Mouse (Mus musculus): ENCODE data around the gene Vsig1. TPM values are rescaled to one million over a fixed set of nuclear protein-coding genes. Genes with fewer than 3 reads are reported as not detected.
A peak's percentile ranks its signal among the peaks of the same experiment; 100 is the strongest.

Vsig1 gene
- not detected for total RNA-seq (2021)
- long read RNA-seq, experiment 1: 0 reads
- long read RNA-seq, experiment 2: 0 reads

DNA sequence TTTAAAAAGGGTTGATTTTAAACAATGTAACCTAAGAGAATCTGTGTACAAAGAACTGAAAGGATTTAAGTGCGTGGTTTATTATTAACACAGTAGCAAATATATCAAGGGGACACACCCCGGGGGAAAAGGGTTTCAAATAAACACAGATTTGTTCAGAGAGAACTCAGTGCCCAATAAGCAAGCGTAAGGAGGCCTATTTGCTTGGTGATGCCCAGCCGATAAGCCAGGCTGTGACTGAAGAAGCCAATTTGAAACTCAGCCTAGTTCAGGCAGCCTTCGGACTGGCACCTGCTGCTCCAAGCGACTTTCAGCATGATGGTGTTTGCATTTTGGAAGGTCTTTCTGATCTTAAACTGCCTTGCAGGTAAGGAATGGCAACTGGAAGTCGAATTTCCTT is at the start of gene Vsig1:
Gene Vsig1, plus strand, starts transcription at position 249 of the 400 bp plus-strand sequence.
- H3K27ac ChIP-seq: no peak within 1 kb of the TSS
- TF ChIP-seq CTCF (IDR thresholded peaks at IDR 0.05): no peak
- intact Hi-C loops (cut with DNase I): no loop called here
- H3K4me3 ChIP-seq: no peak within 1 kb of the TSS
- DNase-seq: no peak

DNA sequence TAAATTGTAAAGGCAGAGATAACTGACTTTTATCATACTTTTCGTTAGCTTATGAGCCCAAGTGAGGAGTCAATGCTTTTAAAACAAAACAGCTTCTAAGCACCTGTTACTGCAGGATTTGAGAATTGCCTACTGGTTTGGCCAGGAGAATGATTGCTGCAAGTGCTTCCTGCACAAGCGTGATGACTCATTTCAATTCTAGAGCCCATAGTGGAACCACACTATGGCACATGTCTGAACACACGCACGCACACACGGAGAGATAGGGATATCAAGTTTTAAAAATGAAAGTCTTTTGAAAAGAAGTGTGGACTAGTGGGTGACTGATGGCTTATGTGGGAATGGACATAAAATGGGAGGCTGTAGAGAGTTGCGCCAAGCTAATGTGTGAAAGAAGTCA is 44.6 kb upstream of the Vsig1 start:
- intact Hi-C loops (cut with DNase I): no loop called here
- Histone ChIP-seq H3K4me3 (no peak overlapping the region), H3K27ac (no peak overlapping the region)
- no peak for DNase-seq
- no peak for TF ChIP-seq CTCF (IDR thresholded peaks at IDR 0.05)

DNA sequence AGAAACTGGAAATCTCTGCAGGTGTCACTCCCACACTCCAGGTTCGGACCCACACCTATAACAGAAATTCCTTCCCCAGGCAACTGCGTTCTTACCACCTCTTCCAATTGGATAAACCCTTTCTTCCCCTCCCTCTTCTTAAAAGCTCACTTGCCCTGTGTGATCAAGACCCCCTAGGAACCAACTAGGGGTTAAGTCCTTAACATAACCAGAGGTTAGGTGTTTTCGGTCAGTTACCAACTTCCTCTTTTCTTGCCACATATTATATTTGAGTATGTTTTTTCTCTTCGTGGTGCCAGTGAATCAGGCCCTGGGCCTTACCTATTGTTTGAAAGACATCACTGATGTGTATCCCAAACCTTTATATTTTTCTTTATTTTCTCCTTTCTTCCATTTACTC is 44.0 kb upstream of the Vsig1 start:
- TF ChIP-seq CTCF (IDR thresholded peaks at IDR 0.05): no peak
- intact Hi-C loops (cut with DNase I): no loop called here
- Histone ChIP-seq H3K27ac (no peak overlapping the region), H3K4me3 (no peak overlapping the region)
- DNase-seq: no peak

DNA sequence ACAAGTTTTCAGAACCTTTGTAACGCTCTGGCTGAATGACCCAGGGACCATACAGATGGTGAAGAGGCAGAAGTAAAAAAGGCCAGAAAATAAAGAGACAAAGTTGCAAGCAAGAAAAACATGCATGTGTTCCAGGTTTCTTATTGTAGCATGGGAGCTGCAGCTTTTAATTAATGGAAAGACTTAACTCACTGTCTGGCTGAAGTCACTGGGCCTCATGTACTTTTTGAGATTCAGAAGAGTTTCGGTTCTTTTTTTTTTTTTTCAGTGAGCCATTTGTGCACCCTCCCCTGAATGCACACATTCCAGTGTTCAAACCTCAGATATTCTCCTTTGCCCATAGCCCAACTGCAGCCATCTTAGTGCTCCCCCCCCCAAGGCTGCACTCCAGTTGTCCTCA is 20.2 kb upstream of the Vsig1 start:
- TF ChIP-seq CTCF (IDR thresholded peaks at IDR 0.05): no peak

DNA sequence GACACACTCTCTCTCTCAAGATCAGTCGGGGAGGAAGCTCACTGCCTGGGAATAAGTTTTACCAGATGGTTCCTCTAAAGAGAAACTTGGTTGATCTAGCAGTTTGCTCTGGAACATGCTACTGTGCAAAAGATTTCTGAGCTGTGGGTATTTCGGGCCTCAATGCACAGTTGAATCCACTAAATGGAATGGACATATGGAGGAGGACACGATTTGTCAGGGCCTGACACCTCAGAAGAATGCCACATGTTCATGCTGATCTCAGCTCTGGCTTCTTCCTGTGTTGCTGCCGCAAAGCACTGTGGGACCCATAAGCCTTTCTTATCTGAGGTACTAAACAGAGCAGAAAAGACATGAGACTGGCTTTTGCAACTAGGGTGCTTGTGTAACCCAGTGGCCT is 15.6 kb upstream of the Vsig1 start:
- no peak overlapping the region for H3K27ac ChIP-seq
- H3K4me3 ChIP-seq: no peak overlapping the region
- no peak for TF ChIP-seq CTCF (IDR thresholded peaks at IDR 0.05)
- intact Hi-C loops (cut with DNase I): no loop called here
- DNase-seq: no peak

More for the DNA sequence above, 20.2 kb upstream of the Vsig1 start:
- intact Hi-C loops (cut with DNase I): loop anchor here (10.0 kb wide), 1 partner anchor 58 kb away; no protein-coding TSS in a partner anchor
- no peak for DNase-seq
- Histone ChIP-seq H3K27ac (no peak overlapping the region), H3K4me3 (no peak overlapping the region)

DNA sequence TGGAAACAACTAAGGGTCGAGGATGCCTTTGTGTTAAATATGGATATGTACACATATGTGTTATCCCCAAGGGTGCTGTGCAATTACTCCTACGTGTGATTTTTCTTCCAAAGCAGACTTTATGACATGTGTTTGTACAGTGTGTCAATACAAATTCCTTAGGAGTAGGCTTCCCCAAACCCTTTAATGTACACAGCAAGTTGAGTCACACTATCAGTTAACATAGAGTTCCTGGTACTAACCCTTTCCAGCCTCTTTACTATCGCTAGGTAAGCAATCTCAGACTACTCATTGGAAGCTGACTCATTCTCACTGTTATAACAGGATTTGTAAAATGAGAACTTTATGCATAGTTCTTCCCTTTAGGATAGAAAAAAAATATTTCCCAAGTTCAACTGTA is 3.9 kb upstream of the Vsig1 start:
- TF ChIP-seq CTCF (IDR thresholded peaks at IDR 0.05): no peak

DNA sequence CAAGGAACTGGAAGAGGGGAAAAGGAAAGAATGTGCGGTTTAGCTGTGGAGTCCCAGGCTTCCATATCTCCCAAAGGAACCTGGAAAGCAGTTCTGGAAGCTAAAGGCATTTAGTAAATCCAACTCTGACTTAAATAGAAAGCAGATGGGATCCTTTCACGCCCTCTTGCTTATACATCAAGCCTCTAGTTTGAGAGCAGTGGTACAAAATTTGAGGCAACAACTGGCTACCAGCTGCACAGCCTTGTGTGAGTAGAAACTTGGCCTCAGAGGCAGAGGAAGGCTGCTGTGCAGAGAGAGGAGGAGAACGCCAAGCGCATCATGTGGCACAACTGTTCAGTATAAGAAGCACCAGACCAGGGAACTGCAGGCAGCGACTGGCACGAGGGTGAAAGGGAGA is 13.9 kb downstream of the Vsig1 start:
- no peak overlapping the region for H3K27ac ChIP-seq
- no peak for TF ChIP-seq CTCF (IDR thresholded peaks at IDR 0.05)
- intact Hi-C loops (cut with DNase I): no loop called here
- no peak overlapping the region for H3K4me3 ChIP-seq
- DNase-seq: no peak

More for the DNA sequence above, 3.9 kb upstream of the Vsig1 start:
- no peak overlapping the region for H3K4me3 ChIP-seq
- intact Hi-C loops (cut with DNase I): no loop called here
- H3K27ac ChIP-seq: no peak overlapping the region
- no peak for DNase-seq

DNA sequence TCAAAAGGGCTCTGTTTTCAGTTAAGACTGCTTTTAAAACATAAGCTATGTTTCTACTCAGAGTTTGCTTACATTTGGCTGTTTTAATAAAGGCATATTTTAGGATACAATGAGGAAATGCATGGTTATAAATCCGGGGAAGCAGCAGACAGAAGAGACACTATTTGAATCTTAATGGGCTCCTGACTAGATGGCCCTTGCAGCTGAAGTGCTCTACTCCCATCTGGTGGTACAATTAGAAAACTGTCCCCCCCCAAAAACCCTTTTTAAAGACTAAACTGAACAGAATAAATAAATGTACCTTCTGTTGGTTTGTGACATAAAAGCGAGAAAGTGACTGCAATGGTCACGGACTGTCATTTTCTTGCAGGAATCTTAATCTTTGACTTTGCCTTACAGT is 24.7 kb downstream of the Vsig1 start:
- intact Hi-C loops (cut with DNase I): no loop called here
- TF ChIP-seq CTCF (IDR thresholded peaks at IDR 0.05): peak; percentile 29
- DNase-seq: no peak
- H3K27ac ChIP-seq: no peak overlapping the region
- no peak overlapping the region for H3K4me3 ChIP-seq

DNA sequence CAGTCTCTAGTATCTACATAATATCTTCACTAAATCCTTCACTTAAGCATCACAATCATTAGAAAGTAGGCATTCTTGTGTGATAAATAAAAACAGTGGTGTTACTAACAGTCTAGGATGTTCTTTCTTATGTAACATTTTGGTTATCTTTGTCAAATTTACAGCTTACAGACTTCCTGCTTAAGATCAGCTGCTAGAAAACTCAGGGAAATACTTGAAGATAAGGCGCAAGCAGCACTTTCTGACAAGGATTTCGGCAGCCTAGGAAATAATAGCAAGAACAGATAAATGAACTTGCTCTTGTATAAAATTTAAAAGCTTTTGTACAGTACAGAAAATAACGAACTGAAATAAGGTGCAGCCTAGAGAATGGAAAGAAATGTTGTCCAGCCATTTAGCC is 25.9 kb downstream of the Vsig1 start:
- Histone ChIP-seq H3K27ac (no peak overlapping the region), H3K4me3 (no peak overlapping the region)
- no peak for TF ChIP-seq CTCF (IDR thresholded peaks at IDR 0.05)
- intact Hi-C loops (cut with DNase I): no loop called here
- no peak for DNase-seq

DNA sequence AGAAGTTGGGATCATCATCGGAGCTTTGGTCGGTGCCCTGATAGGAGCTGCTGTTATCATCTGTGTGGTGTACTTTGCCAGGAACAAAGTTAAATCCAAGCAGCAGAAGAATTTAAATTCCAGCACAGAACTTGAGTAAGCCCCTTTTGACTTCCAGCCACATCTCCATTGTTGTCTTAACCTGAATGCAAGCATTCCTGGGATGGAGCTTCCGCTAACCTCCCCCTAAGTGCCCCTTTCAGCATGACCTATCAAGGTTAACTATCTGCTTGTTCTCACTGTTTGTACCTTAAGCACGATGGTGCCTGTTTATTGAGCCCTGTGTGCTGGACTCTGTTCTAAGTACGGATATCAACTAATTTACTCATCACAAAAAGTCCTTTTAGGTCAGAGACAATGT is 28.9 kb downstream of the Vsig1 start:
- no peak for DNase-seq
- H3K4me3 ChIP-seq: no peak overlapping the region
- intact Hi-C loops (cut with DNase I): no loop called here
- TF ChIP-seq CTCF (IDR thresholded peaks at IDR 0.05): no peak
- H3K27ac ChIP-seq: no peak overlapping the region

DNA sequence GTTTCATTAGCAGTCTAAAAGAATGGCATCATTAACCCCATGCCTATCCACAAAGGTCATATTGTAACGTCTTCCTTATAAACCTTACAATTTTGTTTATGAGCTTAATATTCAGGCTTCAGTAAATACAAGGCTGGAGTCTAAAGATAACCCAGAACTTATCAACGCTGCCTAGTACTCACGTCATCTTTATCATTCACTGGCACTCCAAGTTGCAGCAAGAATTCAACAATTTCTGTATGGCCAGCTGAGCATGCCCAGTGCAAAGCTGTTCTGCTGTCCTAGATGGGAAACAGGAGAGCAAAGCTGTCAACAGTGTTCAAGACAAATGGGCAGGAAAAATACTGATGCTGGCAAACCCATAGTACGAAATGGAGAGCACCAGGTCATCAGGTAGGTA is 46.2 kb downstream of the Vsig1 start:
- intact Hi-C loops (cut with DNase I): no loop called here
- DNase-seq: no peak
- TF ChIP-seq CTCF (IDR thresholded peaks at IDR 0.05): no peak
- H3K4me3 ChIP-seq: no peak overlapping the region
- no peak overlapping the region for H3K27ac ChIP-seq

DNA sequence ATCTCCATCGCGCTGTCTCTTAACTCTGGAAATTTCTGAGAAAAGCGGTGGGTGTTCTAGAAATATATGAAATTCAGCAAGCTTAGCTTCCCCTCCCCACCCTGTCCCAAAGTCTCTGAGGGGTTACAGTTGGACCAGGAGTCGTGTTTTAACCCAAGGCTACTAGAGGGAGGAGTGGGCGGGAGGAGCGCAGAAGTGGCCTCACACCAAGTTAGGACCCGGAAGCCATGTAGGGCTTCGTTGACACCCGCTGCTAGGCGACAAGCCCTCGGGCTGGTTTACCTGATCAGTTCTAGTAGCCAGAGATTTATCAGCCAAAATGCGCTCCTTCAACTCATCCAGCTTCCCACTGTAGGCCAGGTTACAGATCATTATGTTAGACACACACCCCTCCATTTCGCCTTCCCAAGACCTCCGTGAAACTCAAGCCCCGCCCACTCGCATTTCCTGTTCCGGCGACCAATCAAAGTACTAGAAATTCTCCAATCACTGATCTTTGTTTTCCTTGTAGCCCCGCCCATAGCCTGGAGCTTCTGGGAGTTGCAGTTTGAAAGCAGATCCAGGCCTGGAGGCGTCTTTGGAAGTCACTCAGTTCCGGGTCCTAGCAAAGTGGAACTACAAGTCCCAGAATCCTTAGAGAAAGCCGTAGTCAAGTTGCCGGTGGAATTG is 49.0 kb downstream of the Vsig1 start, which contains the start of the genes Psmd10 and Atg4a:
Gene Psmd10, minus strand, starts transcription at position 457 of the 669 bp plus-strand sequence.
Gene Atg4a, plus strand, starts transcription at position 636 of the 669 bp plus-strand sequence.
- H3K27ac ChIP-seq: peak within 1 kb of the TSS; percentile 84

DNA sequence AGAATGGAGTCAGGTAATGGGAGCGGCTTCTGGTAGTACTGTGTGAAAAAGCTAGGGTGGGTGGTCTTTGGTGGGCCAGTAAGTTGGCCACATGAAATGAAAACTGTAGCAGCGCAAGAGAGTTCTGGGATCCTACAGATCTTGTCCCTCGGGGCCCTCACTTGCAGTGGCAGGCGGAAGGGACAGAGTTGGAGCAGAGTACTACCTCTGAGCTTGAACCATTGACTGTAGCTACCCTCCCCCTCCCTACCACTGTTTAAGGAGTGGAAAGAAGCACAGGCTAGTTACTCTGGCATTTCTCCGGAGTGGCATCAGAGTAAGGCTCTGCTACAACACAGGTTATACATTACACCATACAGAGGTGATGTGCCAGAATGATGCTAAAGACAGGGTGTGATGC is 49.6 kb downstream of the Vsig1 start:
- no peak for TF ChIP-seq CTCF (IDR thresholded peaks at IDR 0.05)
- peak overlapping the region; percentile 79 for H3K4me3 ChIP-seq
- DNase-seq: no peak
- intact Hi-C loops (cut with DNase I): no loop called here
- peak overlapping the region; percentile 84 for H3K27ac ChIP-seq

More for the DNA sequence above, 49.0 kb downstream of the Vsig1 start, which contains the start of the genes Psmd10 and Atg4a:
- intact Hi-C loops (cut with DNase I): no loop called here
- peak within 1 kb of the TSS; percentile 79 for H3K4me3 ChIP-seq
- peak; percentile 91 for DNase-seq
- no peak for TF ChIP-seq CTCF (IDR thresholded peaks at IDR 0.05)

DNA sequence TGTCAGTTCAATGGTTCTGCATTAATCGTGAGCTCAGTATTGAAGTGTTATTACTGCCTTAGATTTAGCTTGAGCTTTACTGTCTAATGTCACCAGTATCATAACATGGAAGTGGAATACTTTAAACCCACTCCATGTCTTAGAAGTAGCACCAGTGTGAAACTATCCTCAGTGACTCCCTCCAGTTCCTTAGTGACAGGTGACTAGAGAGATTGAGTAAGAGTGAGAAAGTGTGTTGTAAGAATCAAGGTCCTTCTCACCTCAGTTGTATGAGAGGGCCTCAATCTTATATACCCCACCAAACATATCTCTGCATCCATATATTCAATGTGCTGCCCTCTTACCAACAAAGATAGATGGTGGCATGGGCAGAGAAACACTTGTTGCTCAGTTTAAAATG is 71.5 kb downstream of the Vsig1 start:
- Histone ChIP-seq H3K27ac (peak overlapping the region; percentile 33), H3K4me3 (no peak overlapping the region)
- intact Hi-C loops (cut with DNase I): no loop called here
- no peak for TF ChIP-seq CTCF (IDR thresholded peaks at IDR 0.05)
- no peak for DNase-seq
